Mouse (Mus musculus): ENCODE measurements at regions not wholly inside any gene's neighbourhood (a gene's known extent, or its start where the extent isn't known, plus 50 kb on each side); places are given as distances from the start of the nearest gene placed in this dataset.

GRCm38 (mm10) chr5:73796201-73796600 is 145.0 kb downstream of the Spata18 start:
- in situ Hi-C loops (cut with MboI; ENCODE audit: low sequenced_read_pairs) = no loop called here

- in situ Hi-C loops (cut with MboI; ENCODE audit: low sequenced_read_pairs) = no loop called here
Observed at GRCm38 (mm10) chr5:73797980-73798379, 146.8 kb downstream of the Spata18 start.

GRCm38 (mm10) chr5:73803431-73803830 is 152.3 kb downstream of the Spata18 start:
- in situ Hi-C loops (cut with MboI; ENCODE audit: low sequenced_read_pairs) = no loop called here

GRCm38 (mm10) chr5:73804556-73805230 is 153.5 kb downstream of the Spata18 start:
- in situ Hi-C loops (cut with MboI; ENCODE audit: low sequenced_read_pairs) = no loop called here

GRCm38 (mm10) chr5:73810660-73811059 is 159.5 kb downstream of the Spata18 start:
- in situ Hi-C loops (cut with MboI; ENCODE audit: low sequenced_read_pairs) = no loop called here

GRCm38 (mm10) chr5:73811094-73811521 is 159.9 kb downstream of the Spata18 start:
- in situ Hi-C loops (cut with MboI; ENCODE audit: low sequenced_read_pairs) = no loop called here

GRCm38 (mm10) chr5:73815752-73816151 is 164.6 kb downstream of the Spata18 start:
- in situ Hi-C loops (cut with MboI; ENCODE audit: low sequenced_read_pairs) = no loop called here

- in situ Hi-C loops (cut with MboI; ENCODE audit: low sequenced_read_pairs) = no loop called here
Observed at GRCm38 (mm10) chr5:73817180-73817579, 166.0 kb downstream of the Spata18 start.

- in situ Hi-C loops (cut with MboI; ENCODE audit: low sequenced_read_pairs) = no loop called here
Observed at GRCm38 (mm10) chr5:73821956-73822545, 170.9 kb downstream of the Spata18 start.

- in situ Hi-C loops (cut with MboI; ENCODE audit: low sequenced_read_pairs) = no loop called here
Observed at GRCm38 (mm10) chr5:73823421-73823820, 172.2 kb downstream of the Spata18 start.

- in situ Hi-C loops (cut with MboI; ENCODE audit: low sequenced_read_pairs) = no loop called here
Observed at GRCm38 (mm10) chr5:73826941-73827340, 175.8 kb downstream of the Spata18 start.

GRCm38 (mm10) chr5:73833721-73834120 is 182.5 kb downstream of the Spata18 start:
- in situ Hi-C loops (cut with MboI; ENCODE audit: low sequenced_read_pairs) = no loop called here

GRCm38 (mm10) chr5:73843776-73844175 is 192.6 kb downstream of the Spata18 start:
- in situ Hi-C loops (cut with MboI; ENCODE audit: low sequenced_read_pairs) = no loop called here

- in situ Hi-C loops (cut with MboI; ENCODE audit: low sequenced_read_pairs) = no loop called here
Observed at GRCm38 (mm10) chr5:73846096-73846782, 195.1 kb downstream of the Spata18 start.

- in situ Hi-C loops (cut with MboI; ENCODE audit: low sequenced_read_pairs) = no loop called here
Observed at GRCm38 (mm10) chr5:73846783-73847151, 195.6 kb downstream of the Spata18 start.

GRCm38 (mm10) chr5:73851501-73851900 is 200.3 kb downstream of the Spata18 start:
- in situ Hi-C loops (cut with MboI; ENCODE audit: low sequenced_read_pairs) = no loop called here

GRCm38 (mm10) chr5:73854025-73854773 is 203.0 kb downstream of the Spata18 start:
- in situ Hi-C loops (cut with MboI; ENCODE audit: low sequenced_read_pairs) = no loop called here

- in situ Hi-C loops (cut with MboI; ENCODE audit: low sequenced_read_pairs) = no loop called here
Observed at GRCm38 (mm10) chr5:73854774-73855371, 203.7 kb downstream of the Spata18 start.

- in situ Hi-C loops (cut with MboI; ENCODE audit: low sequenced_read_pairs) = no loop called here
Observed at GRCm38 (mm10) chr5:73859320-73859719, 208.1 kb downstream of the Spata18 start.

GRCm38 (mm10) chr5:73864138-73864761 is 204.0 kb downstream of the Usp46 start:
- in situ Hi-C loops (cut with MboI; ENCODE audit: low sequenced_read_pairs) = loop anchor here (10.0 kb wide), 1 partner anchor 421 kb away; no protein-coding TSS in a partner anchor
